Mouse (Mus musculus) CH12.LX (cell line): ENCODE results near the gene Usmg5.

Experiments used
- CTCF ChIP-seq, 2 experiments: IDR thresholded peaks in 1 of 2; conservative IDR thresholded peaks in 1 of 2; 2 replicates each; pipeline ENCODE4 v1.5.1; 2011 to 2012; ENCODE audit warnings: low read depth in 2 of 2, low read length in 2 of 2, improper control_type of control experiment in 1 of 2, inconsistent platforms in 1 of 2, mild to moderate bottlenecking in 1 of 2, moderate library complexity in 1 of 2
- E2F4 ChIP-seq: IDR thresholded peaks from 2 replicates; pipeline ENCODE4 v1.6.1; 2011; ENCODE audit warnings: low read depth, low read length, improper control_type of control experiment; ENCODE audit not compliant: insufficient replicate concordance
- KAT2A ChIP-seq: IDR thresholded peaks from 2 replicates; pipeline ENCODE4 v1.6.1; 2012; ENCODE audit warnings: low read length, improper control_type of control experiment, inconsistent platforms; ENCODE audit not compliant: insufficient replicate concordance
- MAFK ChIP-seq: IDR thresholded peaks from 2 replicates; pipeline ENCODE4 v1.6.1; 2011; ENCODE audit warnings: low read length, improper control_type of control experiment; ENCODE audit not compliant: insufficient replicate concordance
- POLR2A ChIP-seq: IDR thresholded peaks from 2 replicates; pipeline ENCODE4 v1.6.1; 2011; ENCODE audit warnings: low read depth, mild to moderate bottlenecking, improper control_type of control experiment, low read length
- TBP ChIP-seq: conservative IDR thresholded peaks from 2 replicates; pipeline ENCODE4 v1.6.1; 2011; ENCODE audit warnings: low read depth, low read length, improper control_type of control experiment
- TCF12 ChIP-seq: IDR thresholded peaks from 2 replicates; pipeline ENCODE4 v1.6.1; 2014; ENCODE audit warnings: low read depth, mild to moderate bottlenecking, inconsistent platforms, low read length, improper control_type of control experiment
- USF1 ChIP-seq: IDR thresholded peaks from 2 replicates; pipeline ENCODE4 v1.6.1; 2014; ENCODE audit warnings: low read depth, mild to moderate bottlenecking, inconsistent platforms, low read length, improper control_type of control experiment

DNA sequence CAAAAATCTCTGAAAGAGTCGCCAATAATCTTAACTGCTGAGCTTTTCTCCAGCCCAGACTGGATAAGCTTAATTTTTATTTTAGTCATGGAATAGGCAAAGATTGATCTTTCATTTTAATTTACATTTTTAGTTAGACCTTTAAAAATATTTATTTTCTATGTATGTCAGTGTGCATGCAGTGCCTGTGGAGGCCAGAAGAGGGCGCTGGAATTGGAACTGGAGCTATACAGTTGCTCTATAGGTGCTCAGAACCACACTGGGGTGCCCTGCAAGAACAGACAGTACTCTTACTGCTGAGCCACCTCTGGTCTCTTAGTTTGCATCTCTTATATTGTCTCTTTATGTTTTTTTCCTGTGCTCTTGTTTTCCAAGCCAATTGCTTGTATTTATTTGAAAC lies 32.4 kb upstream of the Usmg5 start:
- no peak for TF ChIP-seq USF1
- TF ChIP-seq TBP: no peak
- peak; percentile 56 to 76 for TF ChIP-seq CTCF (conservative IDR thresholded peaks at IDR 0.05 in 1 of 2, IDR thresholded peaks at IDR 0.05 in 1 of 2; ENCODE audit: low read depth in 2 of 2, low read length in 2 of 2)
- TF ChIP-seq POLR2A: no peak
- no peak for TF ChIP-seq TCF12
- TF ChIP-seq E2F4: no peak
- TF ChIP-seq MAFK: no peak
- no peak for TF ChIP-seq KAT2A
